ENCODE assay signal across 8 mouse cellular contexts in genomic region chr2:34944761-34945160, GRCm38 (mm10). TPM values are rescaled to one million over a fixed set of nuclear protein-coding genes. Genes with fewer than 3 reads are reported as not detected.
DNase-seq lines count a peak whose midpoint lies in the region; ATAC-seq lines count a peak whose summit lies in the region.

No protein-coding gene starts in this region.

- DNase-seq in CD4-positive helper T cell, adult 2 months (ENCODE audit: low read depth, low spot score) = peak; percentile 82
- DNase-seq in MEL-GATA-1-ER (ENCODE audit: extremely low read depth, low read depth) = peak; percentile 41
- DNase-seq in kidney, postnatal 25 days = peak; percentile 62 to 64
- peak; percentile 97 for DNase-seq in thymus, postnatal 4 days
- DNase-seq in right cerebral cortex, postnatal 25 days = no peak

- peak; percentile 74 for ATAC-seq in granulocyte monocyte progenitor cell, adult 5-6 weeks (replicated peaks; ENCODE audit: poor library complexity, severe bottlenecking)
- ATAC-seq in megakaryocyte progenitor cell, adult 5-6 weeks (replicated peaks; ENCODE audit: poor library complexity) = peak; percentile 74
- no peak for ATAC-seq in frontal cortex, adult (ENCODE audit: low TSS enrichment)

RNA-seq across cellular contexts. Expression of gene Traf1, which starts 16.8 kb away (rescaled TPM):
- total RNA-seq in granulocyte monocyte progenitor cell, adult 5-6 weeks (2014; fragmentation: Nextera tagmentation) = not detected in 2 replicates
- 0.09 and 0.15 TPM in 2 replicates for total RNA-seq in granulocyte monocyte progenitor cell, adult 5-6 weeks (2017)
- total RNA-seq in megakaryocyte progenitor cell, adult 5-6 weeks (2015) = 1.3 and 1.4 TPM in 2 replicates
- total RNA-seq in megakaryocyte progenitor cell, adult 5-6 weeks (2017) = 0.61 TPM in 1 of 2 replicates, not detected in the other

RNA-seq across cellular contexts. Expression of gene Phf19, which starts 30.9 kb away (rescaled TPM):
- 22.6 and 25.9 TPM in 2 replicates for total RNA-seq in granulocyte monocyte progenitor cell, adult 5-6 weeks (2014; fragmentation: Nextera tagmentation)
- total RNA-seq in granulocyte monocyte progenitor cell, adult 5-6 weeks (2017) = 5.9 and 7.9 TPM in 2 replicates
- 6.9 and 8.8 TPM in 2 replicates for total RNA-seq in megakaryocyte progenitor cell, adult 5-6 weeks (2015)
- 6.5 and 10.0 TPM in 2 replicates for total RNA-seq in megakaryocyte progenitor cell, adult 5-6 weeks (2017)
